Mouse (Mus musculus) MEL (cell line): Measurements from ENCODE around the gene Lmntd1.

Experiments used
- CHD2 ChIP-seq: IDR thresholded peaks from 2 replicates; pipeline ENCODE4 v1.6.1; 2011; ENCODE audit warnings: low read length, improper control_type of control experiment
- JUND ChIP-seq: IDR thresholded peaks from 2 replicates; pipeline ENCODE4 v1.6.1; 2011; ENCODE audit warnings: low read depth, mild to moderate bottlenecking, improper control_type of control experiment, low read length
- MAX ChIP-seq: IDR thresholded peaks from 2 replicates; pipeline ENCODE4 v1.6.1; 2011; ENCODE audit warnings: low read length, improper control_type of control experiment
- MYC ChIP-seq: IDR thresholded peaks from 2 replicates; pipeline ENCODE4 v1.6.1; 2011; ENCODE audit warnings: low read depth, mild to moderate bottlenecking, low read length, improper control_type of control experiment, moderate library complexity
- POLR2A ChIP-seq, 2 experiments: IDR thresholded peaks; 2 replicates each; pipeline ENCODE4 v1.6.1; 2011 to 2012; ENCODE audit warnings: low read length in 2 of 2, mild to moderate bottlenecking in 2 of 2, control low read depth in 1 of 2, improper control_type of control experiment in 1 of 2, low read depth in 1 of 2, moderate library complexity in 1 of 2; ENCODE audit not compliant: control insufficient read depth in 1 of 2, insufficient read depth in 1 of 2, poor library complexity in 1 of 2
- TCF12 ChIP-seq: IDR thresholded peaks from 2 replicates; pipeline ENCODE4 v1.6.1; 2014; ENCODE audit warnings: low read depth, mild to moderate bottlenecking, inconsistent platforms, low read length, improper control_type of control experiment, moderate library complexity
- ZC3H11A ChIP-seq: IDR thresholded peaks from 2 replicates; pipeline ENCODE4 v1.6.1; 2012; ENCODE audit warnings: low read depth, mild to moderate bottlenecking, inconsistent platforms, low read length, improper control_type of control experiment

GRCm38 (mm10) chr6:145435156-145435555 is 179.0 kb downstream of the Lmntd1 start:
- TF ChIP-seq POLR2A (IDR thresholded peaks at IDR 0.05; ENCODE audit: control insufficient read depth in 1 of 2, insufficient read depth in 1 of 2, low read depth in 1 of 2, low read length in 2 of 2, poor library complexity in 1 of 2): no peak
- TF ChIP-seq MAX: no peak
- no peak for TF ChIP-seq MYC
- TF ChIP-seq CHD2: no peak
- no peak for TF ChIP-seq ZC3H11A
- TF ChIP-seq TCF12: no peak
- TF ChIP-seq JUND: no peak
